Mouse (Mus musculus): ENCODE measurements around the gene Lsm12.

Lsm12 gene

DNA sequence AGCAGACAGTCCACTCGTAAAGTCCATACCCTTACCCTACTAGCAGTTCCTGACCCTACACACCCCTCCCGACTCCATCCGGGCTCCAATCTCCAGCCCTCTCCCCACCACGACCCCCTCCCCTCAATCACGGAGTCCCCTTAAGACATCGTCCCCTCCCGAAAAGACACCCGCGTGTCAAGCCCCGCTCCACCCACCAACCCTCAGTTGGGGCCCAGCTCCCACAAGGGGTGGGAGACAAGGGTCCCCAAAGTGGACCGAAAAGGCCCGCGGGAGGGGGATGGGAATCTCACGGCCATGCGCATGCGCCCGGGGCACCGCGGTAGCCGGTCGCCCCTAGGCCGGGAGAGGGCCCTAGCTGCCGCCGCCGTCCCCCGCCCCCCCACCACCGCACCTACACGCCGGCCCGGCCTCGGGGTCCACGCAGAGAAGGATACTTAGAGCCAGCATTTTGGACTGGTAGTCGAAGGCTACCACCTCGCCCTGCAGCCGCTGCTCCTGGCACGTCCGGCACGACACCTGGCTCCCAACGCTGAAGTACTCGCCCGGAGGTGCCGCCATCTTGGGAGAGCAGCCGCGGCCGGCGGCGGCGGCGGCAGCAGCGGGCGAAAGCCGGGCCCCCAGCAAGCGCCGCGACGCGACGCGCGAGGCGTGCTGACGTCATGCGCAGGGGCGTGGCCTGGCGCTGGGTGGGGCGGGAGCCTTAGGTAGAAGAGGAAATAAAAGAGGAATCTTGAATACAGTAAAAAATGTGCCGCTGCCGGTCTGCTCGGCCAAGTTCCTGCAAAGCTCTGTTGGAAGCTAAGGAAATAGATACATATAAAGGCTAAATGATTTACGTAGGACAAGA is at the start of gene Lsm12:
Lsm12 (minus strand) TSS at position 651 of the 850 bp plus-strand sequence.
- peak; percentile 95 to 99 for DNase-seq

- DNase-seq: peak; percentile 97
These were observed 45.1 kb upstream of the Lsm12 start, which contains the start of gene Hdac5 for GRCm38 (mm10) chr11:102230006-102230741. TSS of gene Hdac5 (minus strand) at chr11:102230166.

- DNase-seq: no peak
These were observed 44.3 kb upstream of the Lsm12 start for GRCm38 (mm10) chr11:102229331-102229953.

- DNase-seq: no peak
These were observed 43.7 kb upstream of the Lsm12 start for GRCm38 (mm10) chr11:102228646-102229268.

- DNase-seq: no peak
These were observed 43.1 kb upstream of the Lsm12 start for GRCm38 (mm10) chr11:102228191-102228545.

- DNase-seq: no peak
These were observed 42.4 kb upstream of the Lsm12 start for GRCm38 (mm10) chr11:102227270-102228190.

DNA sequence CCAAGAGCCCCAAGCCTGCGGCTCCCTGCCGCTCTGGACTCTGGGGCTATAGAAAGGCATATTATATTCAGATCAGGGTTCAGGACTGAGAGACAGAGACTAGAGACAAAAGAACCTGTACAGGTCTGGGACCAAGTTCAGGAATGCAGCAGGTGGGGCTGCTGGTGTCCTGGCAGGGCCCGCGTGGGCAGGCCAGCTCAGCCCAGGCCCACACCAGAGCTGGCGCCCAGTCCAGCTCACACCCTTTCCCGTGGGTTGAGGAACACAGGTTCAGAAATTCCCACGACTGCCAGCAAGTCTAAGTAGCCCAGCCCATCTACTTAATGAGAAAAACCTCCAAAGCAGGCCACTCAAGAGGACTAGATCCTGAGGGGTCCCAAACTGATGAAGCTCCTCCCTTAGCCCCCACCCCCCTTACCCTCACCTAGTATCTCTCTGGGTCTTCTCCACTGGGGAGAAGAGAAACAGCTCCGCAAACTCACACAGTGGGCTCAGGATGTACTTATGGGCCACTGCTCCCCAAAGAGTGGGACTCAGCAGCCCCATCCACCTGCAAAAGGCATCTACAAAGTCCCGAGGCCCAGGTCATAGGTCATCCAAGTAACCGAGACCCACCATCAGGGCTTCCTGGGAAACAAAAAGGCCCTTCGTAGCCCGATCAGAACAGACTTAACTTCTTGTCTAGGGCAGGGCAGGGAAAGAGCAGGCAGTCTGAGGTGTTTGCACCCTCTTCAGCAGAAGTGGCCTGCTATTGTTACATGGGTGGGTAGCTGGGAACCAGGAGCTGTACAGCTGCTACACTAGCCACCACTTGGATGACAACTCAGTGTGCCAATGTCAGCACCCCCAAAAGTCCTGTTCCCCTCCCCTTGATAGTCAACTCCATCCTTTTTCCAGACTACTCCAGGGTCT is 41.2 kb upstream of the Lsm12 start:
- DNase-seq: no peak

DNA sequence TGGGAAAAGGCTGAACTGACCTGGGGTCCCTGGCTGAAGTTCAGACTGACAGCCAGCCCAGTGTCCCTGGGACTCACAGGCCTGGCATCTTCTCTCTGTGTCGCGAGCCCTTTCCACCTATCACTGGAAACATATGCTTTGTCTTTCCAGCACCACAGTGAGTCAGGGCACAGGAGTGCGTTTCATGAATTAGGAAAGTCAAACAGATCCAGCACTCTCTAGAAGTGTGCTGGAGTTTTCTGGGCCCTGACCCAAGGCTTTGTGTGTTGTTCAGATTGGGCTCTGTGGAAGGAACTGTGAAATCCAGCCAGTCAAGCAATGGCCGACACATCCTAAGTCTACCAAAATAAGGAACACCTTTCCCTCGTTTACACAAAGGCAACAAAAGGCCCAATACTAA is 40.1 kb upstream of the Lsm12 start:
- DNase-seq: no peak

- no peak for DNase-seq
These were observed 39.6 kb upstream of the Lsm12 start for GRCm38 (mm10) chr11:102224686-102225085.

GRCm38 (mm10) chr11:102223166-102223565 is 38.1 kb upstream of the Lsm12 start:
- DNase-seq: peak; percentile 53 to 72

DNA sequence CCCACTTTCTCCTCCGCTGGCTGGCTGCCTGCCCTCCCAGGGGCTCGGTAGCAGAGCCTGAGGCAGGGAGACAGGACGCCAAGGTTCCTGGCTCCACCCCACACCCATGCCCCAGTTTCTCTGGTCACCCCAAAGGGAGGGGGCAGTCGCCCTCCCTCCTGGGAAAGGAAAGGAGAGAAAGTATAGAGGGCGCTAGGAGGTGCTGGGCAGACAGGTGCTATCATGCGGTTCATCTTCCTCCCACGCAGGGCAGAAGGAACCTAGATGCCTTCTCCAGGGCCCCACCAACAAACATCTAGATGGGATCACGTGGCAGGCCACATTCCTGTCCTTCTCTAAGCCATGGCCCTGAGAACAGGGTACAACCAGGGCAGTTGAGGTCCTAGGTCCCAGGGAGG is 36.9 kb upstream of the Lsm12 start:
- no peak for DNase-seq

DNA sequence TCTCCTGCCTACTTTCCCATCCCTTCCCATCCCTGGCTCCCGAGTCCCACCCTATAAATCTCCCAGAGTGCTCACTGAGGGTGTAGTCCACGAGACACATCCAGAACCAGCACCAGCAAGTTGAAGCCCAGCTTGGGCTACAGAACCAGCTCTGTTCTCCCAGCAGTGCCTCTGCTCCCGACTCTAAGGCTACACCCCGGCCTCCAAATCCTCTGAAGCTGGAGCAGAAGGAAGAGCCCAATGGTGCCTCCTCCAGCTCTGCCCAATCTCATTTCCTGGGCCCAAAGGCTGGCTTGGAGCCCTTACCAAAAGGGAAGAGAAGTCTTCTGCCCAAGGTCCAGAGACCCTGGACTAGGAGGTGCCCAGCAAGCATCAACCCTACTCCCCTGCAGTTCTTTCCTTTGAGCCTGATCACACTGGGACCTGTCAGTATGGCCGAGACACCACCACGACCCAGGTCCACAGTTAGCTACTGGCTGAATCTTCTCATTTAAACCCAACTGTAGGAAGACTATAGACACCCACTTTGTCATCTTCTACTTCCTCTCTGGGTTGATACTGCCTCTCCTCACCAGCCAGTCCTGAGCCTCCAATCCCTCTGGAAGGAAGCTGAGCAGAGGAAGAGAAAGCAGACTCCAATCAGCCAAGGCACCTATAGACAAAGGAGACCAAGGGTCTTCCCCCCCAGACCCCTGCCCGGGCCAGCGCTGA is 36.3 kb upstream of the Lsm12 start:
- DNase-seq: no peak

- no peak for DNase-seq
These were observed 35.4 kb upstream of the Lsm12 start for GRCm38 (mm10) chr11:102220451-102220850.

GRCm38 (mm10) chr11:102219994-102220346 is 34.9 kb upstream of the Lsm12 start:
- DNase-seq: no peak

DNA sequence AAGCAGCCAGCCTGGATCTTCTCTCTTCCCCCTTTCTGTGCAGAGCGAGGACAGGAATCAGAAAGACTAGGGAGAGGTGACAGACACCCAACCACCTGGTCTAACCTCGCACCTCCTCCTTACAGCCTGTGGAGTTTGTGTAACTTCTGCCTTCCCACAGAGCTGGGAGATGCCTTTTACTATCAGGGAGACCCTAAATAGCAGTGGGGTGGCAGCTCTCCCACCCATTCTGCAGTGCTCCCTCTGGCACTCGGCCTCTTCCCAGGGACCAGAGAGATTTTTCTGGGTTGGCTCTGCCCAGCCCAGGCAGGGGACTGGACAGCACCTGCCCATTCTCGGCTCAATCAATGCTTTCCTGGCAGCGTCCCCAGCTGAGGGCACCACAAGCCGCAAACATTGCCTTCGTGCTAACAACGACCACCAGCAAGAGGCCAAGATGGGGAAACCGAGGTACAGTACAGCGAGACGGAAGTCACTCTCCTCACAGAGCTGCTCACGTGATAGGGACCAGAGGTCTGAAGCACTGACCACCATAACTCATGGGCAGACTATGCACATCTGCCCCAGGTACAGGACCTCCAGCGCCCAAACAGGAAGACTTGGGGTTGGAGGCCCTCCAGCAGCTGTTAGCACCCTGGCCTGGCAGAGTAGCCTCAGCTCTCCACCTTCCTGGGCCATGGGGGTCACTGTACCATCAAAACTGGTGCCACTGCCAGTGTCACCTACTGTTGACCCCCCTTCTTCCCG is 34.3 kb upstream of the Lsm12 start:
- DNase-seq: no peak

DNA sequence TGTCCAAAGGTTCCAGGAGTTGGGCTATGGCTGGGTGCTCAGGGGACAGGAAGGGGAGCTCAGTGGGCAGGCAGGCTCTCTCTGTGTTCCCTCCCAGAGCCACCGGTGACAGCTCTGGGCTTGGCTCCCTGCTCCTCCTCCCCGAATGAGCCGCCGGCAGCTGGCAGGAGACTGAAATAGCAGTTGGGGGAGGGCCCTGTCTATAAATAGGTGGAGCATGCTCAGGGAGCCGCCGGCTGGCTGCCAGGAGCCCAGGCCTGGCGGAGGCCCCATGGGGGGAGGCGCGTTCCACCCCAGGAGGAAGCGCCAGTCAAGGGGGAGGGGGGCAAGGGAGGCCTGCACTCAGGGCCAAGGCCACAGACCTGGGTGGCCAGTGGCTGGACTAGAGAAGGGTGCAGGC is 33.7 kb upstream of the Lsm12 start:
- DNase-seq: peak; percentile 68 to 70

DNA sequence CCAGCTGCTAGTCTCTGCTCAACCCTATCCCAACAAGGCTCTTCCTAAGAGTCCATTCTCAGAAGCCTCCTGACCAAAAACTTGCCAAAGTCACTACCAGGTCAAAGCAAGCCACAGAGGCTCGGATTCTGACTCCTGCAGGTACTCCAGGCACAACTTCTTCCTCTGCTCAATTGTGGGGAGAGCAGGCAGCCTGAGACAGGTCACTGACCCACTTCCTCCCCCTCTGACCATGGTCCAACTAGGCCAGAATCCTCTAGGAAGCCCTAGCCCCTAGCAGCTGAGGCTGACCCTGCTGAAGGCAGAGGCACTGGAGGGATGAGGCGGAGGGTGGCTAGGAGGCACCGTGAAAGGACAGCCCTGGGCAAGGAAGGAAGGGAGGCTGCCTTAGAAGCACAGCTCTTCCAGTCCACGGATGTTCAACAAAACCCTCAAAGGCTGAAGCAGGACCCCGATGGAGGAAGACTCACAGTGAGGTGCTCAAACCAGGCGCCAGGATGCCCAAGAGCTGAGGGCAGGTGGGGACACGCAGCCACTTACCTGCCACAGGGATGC is 32.9 kb upstream of the Lsm12 start:
- no peak for DNase-seq

GRCm38 (mm10) chr11:102217396-102217795 is 32.3 kb upstream of the Lsm12 start:
- no peak for DNase-seq

- DNase-seq: no peak
These were observed 31.8 kb upstream of the Lsm12 start for GRCm38 (mm10) chr11:102216886-102217240.
